11 mouse cellular contexts compared by ENCODE assay signal in genomic region chr1:185731062-185731461, GRCm38 (mm10).
DNase-seq lines count a peak whose midpoint lies in the region; ATAC-seq and TF ChIP-seq lines count a peak whose summit lies in the region.
"Had no signal": no experiment of that assay in that cellular context is flagged by ENCODE, and none has a peak within 500 bp of the region (broad histone marks: within the 10 kb centered on the region; RNA-seq: fewer than 3 reads in every experiment).

No protein-coding gene starts in this region.

- H3K4me3 ChIP-seq in heart, embryonic 12.5 days: no peak overlapping the region
- no peak overlapping the region for H3K4me3 ChIP-seq in G1E (ENCODE audit: low read depth, low read length)
- H3K4me3 ChIP-seq in limb, embryonic 13.5 days: no peak overlapping the region

- H3K36me3 ChIP-seq in heart, embryonic 12.5 days: no peaks in the 10 kb centered on the region
- no peaks in the 10 kb centered on the region for H3K36me3 ChIP-seq in G1E (replicated peaks)
- no peaks in the 10 kb centered on the region for H3K36me3 ChIP-seq in limb, embryonic 13.5 days

- H3K4me1 ChIP-seq in heart, embryonic 12.5 days (replicated peaks): peaks cover 31% of the 10 kb centered on the region
- H3K4me1 ChIP-seq in G1E (ENCODE audit: insufficient read depth, low read depth, low read length): no peaks in the 10 kb centered on the region
- peaks cover 10% of the 10 kb centered on the region for H3K4me1 ChIP-seq in limb, embryonic 13.5 days

- 22% methylated on average over 9 of the region's 9 CpGs for WGBS in heart, embryonic 12.5 days
- WGBS in limb, embryonic 13.5 days: 13% methylated on average over 9 of the region's 9 CpGs

- TF ChIP-seq CTCF in G1E (IDR thresholded peaks at IDR 0.05; ENCODE audit: low read depth, low read length): no peak

- H3K9me3 ChIP-seq in heart, embryonic 12.5 days (replicated peaks): no peaks in the 10 kb centered on the region
- H3K9me3 ChIP-seq in G1E (replicated peaks): peaks cover 14% of the 10 kb centered on the region
- H3K9me3 ChIP-seq in limb, embryonic 13.5 days: no peaks in the 10 kb centered on the region

- no peak overlapping the region for H3K27ac ChIP-seq in heart, embryonic 12.5 days (ENCODE audit: poor library complexity, severe bottlenecking)
- no peak overlapping the region for H3K27ac ChIP-seq in limb, embryonic 13.5 days
- H3K27ac ChIP-seq: hindbrain, postnatal 0 days had no signal

- ATAC-seq in heart, embryonic 12.5 days (ENCODE audit: insufficient number of reproducible peaks, low FRiP score): peak; percentile 68
- ATAC-seq in G1E (ENCODE audit: extremely low read depth, insufficient number of reproducible peaks, low FRiP score, poor library complexity, severe bottlenecking): peak; percentile 17; the same call in 1 of the 2 replicates
- peak; percentile 44; the same call in 1 of the 2 replicates for ATAC-seq in limb, embryonic 13.5 days (ENCODE audit: low FRiP score, low read depth)
- no peak for ATAC-seq in inflammation-experienced regulatory T-cells, adult 6 months
- ATAC-seq: hindbrain, postnatal 0 days; lung, postnatal 0 days had no signal

- H3K4me2 ChIP-seq in heart, embryonic 12.5 days: no peak overlapping the region; the same call in 1 of the 2 replicates
- H3K4me2 ChIP-seq in limb, embryonic 13.5 days (replicated peaks): peak overlapping the region; percentile 34

- no peak for DNase-seq in heart, postnatal 25 days (ENCODE audit: low spot score)
- DNase-seq in G1E (ENCODE audit: low spot score): no peak
- peak; percentile 42 for DNase-seq in embryo, embryonic 11.5 days (ENCODE audit: low read depth, low spot score)
- DNase-seq in right cerebral cortex, postnatal 25 days: no peak
- DNase-seq in cerebellum, adult 8-10 months: no peak
- DNase-seq: gastrocnemius, postnatal 14 days had no signal

- no peak overlapping the region for H3K9ac ChIP-seq in heart, embryonic 12.5 days
- H3K9ac ChIP-seq in limb, embryonic 13.5 days: no peak overlapping the region

- 0 out of 2 replicates have a peak, but pooled peaks cover 4% of the 10 kb centered on the region for H3K27me3 ChIP-seq in heart, embryonic 12.5 days (replicated peaks)
- H3K27me3 ChIP-seq in G1E (ENCODE audit: insufficient read depth, low read length): no peaks in the 10 kb centered on the region
- H3K27me3 ChIP-seq in limb, embryonic 13.5 days: peaks cover 23% of the 10 kb centered on the region

- intact Hi-C loops in heart, postnatal 25 days (cut with DNase I): no loop called here
